Mouse (Mus musculus) fibroblast of lung, adult 2 months (primary cell): Measurements from ENCODE around the gene Tex2.
"Not testable (repeated sequence)": the region's sequence is repeated elsewhere in the genome, so short reads cannot be mapped to it uniquely, and the experiment has no call there.

Experiments used
- DNase-seq: peaks from one replicate; pipeline ENCODE4 v3.0.0-alpha.2; 2011; ENCODE audit warnings: low read depth

The Tex2 gene

DNA sequence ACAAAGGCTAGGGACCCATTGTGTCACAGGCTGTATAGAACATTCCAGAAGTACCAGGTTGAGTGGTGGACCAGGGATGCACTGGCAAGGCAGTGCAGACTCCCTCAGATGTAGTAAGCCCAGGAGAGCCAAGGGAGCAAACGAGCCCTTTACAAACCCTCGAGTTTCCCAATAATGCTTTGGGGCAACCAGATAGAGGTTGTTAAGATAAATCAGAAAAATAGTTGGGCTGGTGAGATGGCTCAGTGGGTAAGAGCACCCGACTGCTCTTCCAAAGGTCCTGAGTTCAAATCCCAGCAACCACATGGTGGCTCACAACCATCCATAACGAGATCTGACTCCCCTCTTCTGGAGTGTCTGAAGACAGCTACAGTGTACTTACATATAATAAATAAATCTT is 5.5 kb upstream of the Tex2 start:
- DNase-seq, result not testable (repeated sequence)

DNA sequence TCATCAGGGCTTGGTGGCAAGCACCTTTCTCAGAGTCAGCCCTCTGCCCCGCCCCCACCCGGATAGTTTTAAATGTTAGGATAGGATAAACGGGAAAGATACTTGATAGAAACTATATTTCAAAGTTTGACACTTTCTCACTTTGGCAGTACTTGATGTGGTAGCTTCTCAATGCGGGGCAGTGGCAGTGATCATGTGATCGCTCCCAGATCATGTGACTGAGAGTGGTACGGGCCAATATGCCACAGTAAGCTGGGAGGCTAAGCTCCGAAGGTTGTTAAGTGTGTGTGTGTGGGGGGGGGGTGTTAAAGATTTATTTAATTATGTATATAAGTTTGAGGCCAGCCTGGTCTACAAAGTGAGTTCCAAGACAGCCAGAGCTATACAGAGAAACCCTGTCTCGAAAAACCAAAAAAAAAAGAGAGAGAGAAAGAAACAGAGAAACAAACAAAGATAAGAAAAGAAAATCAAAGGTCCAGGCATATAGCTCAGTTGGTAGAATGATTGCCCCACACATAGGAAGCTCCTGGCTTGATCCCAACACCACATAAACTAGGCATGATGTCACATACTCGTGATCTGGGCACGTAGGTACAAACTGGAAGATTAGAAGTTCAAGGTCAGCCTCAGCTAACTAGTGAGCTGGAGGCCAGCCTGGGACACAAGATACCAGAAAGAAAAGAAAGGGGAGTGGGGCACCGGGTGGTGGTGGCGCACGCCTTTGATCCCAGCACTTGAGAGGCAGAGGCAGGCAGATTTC is 4.8 kb upstream of the Tex2 start:
- DNase-seq, result no peak

DNA sequence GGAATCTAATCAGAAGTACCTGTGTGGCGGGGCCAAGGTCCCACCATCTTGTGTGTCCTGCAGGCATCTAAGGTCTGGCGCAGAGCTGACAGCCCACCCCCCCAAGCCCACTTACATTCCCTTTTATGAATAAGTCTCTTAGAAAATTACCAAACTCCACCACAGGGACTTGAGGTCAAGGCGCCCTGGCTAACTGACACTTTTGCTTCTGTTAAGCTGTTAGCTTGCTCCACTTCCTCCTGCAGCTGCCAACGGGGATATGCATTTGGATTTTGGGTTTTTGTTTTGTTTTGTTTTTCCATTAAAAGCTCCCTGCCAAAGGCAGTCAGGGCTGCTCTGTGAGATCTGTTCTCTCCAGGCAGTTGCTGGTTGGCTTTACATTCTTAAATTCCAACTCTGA is 2.3 kb upstream of the Tex2 start:
- DNase-seq, result no peak

DNA sequence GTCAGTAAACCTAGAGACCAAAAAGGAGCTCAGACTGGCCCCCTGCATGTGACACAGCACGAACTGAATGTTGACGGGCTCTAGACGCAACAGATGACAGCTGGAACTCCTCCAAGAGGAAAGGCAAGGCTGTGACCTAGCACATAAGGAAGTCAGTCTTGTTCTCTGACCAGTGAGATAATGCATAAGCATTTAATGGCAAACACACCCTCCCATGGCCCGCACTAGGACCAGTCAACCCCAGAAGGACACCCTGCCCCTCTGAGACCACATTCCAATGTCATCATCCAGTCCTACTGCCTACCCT is 1.1 kb upstream of the Tex2 start:
- DNase-seq, result no peak

DNA sequence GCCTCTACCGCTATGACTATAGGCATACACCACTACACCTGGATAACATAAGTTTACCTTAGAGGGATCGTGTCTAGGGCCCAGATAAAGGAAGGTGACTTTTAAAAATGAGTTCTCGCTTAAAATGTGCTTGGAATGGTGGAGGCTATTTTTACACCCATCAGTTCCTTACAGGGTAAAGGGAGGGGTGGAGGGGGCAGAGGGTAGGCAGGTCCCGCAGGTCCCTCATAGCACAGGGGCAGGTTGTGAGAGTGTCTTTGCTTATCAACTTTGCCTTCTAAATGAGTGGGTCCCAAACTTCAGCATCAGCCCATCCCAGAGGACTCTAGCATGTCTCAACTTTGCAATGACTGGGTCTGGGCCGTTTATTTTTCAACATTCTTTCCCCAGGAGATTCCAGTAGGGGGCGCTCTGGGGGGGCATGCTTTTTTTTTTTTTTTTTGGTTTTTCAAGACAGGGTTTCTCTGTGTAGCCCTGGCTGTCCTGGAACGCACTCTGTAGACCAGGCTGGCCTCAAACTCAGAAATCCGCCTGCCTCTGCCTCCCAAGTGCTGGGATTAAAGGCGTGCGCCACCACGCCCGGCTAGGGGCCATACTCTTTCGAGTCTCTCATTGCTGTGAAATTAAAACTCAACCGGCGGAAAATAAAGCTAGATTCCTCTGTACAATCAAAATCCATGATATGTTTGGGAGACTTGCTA is 565 bp upstream of the Tex2 start:
- no peak for DNase-seq

DNA sequence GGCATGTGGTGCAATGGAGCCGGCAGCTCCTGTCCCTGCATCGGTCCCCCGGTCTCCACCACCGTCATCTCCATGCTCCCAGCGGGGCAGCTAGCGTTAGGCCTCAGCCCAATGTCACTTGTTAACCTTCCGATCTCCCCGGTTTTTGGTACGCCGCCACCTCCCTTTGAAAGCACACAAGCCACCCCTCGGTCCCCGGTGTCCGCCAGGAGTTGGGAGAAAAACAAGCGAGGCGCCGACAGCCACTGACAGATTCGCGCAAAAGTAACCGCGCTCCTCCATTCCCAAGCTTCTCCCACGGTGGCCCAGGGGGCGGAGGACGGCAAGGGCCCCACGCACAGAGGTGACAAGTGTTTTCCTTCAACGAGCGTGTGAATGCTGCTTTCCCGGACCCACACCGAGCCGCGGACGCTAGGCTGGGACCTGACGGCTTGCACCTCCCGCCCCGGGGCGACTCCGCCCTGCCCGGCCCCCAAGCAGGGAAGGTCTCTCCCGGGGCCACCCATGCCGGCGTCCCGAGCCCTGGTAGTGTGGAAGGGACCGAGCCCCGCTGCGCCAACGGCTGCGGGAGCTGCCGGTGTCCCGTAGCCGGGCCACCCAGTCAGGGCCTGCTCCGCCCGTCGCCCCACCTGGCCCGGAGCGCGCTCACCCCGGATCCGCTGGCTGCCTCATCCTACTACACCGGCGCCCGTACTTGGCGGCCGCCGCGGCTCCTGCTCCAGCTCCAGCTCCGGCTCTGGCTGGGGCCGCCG is 838 bp downstream of the Tex2 start:
- DNase-seq, result no peak

DNA sequence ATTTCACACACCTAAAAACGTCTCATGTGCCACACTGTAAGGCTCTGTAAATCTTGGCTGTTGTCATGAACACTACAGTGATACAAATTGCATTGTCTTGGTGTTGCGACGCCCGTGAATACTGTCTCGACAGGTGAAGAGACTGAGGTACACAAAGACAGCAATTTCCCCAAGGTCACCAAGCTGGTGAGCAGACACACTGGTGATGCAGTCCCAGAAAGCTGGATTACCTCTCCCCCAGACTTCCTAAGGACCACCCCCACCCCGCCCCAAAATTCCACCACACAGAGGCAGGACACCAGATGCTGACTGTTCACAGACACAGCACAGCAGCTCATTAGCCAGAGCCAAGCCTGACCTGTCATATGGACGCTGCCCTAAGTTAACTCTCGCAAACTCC is 3.5 kb downstream of the Tex2 start:
- no peak for DNase-seq

DNA sequence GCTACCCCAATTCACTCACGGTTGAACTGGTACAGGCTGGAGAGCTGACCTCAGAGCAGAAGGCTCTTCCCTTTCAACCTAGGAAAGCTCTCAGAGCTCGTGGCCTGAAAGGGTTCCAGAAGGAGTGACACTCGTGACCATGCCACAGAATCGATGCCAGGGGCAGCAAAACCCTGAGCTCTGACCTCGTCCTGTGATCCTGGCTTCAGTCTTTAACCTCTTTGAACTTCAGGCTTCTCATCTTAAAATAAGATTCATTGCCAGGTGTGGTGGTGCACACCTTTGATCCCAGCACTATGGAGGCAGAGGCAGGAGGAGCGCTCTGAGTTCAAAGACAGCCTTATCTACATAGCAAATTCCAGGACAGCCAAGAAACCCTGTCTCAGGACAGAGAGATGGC is 5.9 kb downstream of the Tex2 start:
- DNase-seq, result no peak

DNA sequence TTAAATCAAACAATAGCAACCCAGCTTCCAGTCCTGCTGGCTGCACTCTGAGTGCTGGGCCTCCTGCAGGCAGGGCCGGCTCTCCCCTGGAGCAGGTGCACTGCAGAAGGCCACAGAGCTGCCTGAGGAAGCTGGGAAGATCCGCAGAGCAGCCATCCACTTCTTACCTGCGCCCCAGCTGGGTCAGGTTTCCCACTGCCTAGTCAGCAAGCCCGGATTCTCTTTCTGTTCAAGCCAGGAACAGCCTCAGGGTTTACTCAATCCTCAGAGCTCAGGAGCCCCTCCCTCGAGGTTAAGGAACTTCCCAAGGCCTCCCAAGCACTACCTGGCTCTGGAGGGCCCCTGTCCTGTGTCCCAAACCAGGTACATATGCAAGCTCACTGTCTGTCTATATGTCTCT is 7.2 kb downstream of the Tex2 start:
- no peak for DNase-seq

DNA sequence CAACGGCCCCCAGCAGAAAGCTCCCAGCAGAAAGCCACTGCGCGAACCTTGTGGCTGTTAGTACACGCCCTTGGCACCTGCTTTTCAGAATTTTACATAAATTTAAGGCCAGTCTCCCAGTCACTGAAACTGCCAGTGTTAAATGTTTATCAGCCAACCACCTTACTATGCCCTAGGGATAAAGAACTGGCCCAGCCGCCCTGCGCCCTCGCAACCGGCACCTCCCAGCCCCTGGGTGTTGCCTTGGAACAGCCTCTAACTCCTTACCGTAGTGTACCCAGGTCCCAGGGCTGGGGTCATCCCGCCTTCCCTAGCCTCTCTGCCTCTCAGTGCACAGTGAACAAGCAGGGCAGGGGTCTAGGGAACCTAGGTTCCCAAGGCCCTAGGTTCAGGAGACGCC is 10.0 kb downstream of the Tex2 start:
- DNase-seq, result no peak

DNA sequence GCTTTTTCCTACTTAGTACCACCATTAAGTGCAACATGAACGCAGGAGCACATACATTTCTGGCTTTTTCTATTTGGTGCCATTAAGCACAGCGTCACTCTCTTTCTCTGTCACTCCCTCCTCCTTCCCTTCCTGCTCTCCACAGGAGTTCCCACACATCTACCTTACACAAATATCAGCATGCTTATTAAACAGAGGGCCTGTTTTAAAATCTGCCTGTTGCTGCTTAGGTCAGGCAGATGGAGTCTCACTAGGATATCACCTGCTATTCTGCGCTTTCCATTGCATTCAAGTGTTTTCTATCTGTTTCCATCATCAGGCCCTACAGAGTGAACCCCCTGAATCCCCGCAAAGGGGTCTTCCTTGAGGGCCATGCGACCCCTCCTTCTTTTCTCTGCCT is 13.1 kb downstream of the Tex2 start:
- DNase-seq, result no peak

DNA sequence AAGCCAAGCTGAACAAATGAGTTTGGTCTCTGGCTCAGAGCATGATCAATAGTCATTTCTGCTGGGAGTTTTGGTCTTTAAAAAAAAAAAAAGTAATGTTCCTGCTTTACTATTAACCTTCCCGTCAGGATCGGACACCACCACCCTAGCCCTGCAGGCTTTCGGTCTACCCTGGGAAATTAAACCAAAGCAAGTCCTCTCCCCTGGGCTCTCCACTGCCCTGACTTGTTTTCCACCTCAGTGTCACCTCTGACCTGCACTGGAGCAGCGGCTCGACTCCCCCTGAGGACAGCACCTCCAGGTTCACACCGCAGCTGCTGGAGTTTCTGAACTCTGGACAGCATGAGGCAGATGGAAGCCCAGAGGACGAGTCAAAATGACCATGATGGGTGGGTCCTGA is 13.9 kb downstream of the Tex2 start:
- DNase-seq, result no peak

DNA sequence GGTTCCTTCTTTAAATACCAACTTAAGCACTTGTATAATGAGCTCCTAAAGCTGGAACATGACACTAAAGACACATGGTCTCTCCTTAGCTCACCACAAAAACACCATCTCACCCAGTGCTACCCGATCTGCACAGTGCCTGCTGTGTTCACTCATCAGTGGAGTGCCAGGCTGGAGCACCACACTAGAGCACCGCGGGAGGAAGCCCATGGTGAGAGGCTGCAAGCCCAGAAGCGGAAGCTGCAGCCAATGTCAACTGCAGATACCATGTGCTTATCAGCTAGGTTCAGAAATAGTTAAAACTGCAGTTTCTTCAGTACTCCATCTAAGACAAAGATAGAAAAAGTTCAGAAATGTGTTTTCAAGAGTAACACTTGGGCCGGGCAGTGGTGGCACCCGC is 14.9 kb downstream of the Tex2 start:
- no peak for DNase-seq

DNA sequence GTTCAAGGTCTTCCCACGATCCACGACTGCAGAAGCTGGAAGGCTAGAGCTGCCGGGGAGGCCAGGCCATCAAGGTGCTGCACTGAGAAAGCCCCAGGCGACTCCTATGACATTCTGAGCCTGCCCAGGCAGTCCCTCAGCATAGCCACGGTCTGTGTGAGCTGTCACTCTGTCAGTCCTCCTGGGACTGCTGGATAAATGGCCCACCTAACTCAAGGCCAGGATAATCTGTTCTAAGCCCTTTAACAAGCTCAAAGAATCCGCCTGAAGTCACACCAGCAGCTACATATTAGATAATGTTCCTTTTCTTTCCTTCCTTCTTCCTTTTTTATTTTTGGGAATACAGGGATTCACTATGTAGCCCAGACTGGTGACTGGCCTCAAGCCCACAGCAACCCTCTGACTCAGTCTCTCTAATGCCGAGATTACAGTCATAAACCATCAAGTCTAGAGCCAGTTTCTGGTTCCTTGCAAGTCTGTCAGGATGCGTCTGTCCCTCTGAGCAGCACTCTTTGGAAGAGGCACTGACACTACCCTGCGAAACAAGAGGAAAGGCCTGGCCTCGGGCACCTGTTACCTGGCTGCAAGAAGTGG is 15.4 kb downstream of the Tex2 start:
- DNase-seq, result no peak

DNA sequence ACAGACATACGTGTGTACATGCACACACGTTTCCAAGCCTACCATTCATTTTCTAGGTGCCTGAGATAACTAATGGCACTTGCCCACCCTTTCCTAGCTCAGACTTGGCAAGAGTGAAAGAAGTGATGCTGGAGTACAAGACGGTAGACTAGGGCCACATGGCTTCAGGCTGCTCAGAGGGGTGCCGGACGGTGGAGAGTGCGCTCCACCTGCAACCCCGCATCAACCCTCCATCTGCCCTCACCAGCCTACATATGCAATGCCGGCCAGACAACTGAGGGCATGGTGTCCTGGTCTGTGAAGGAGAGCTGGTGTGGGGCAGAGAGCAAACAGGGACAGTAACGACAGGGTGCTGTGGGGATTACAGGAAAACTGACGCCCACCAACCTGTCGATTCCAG is 22.0 kb downstream of the Tex2 start:
- DNase-seq, result no peak

DNA sequence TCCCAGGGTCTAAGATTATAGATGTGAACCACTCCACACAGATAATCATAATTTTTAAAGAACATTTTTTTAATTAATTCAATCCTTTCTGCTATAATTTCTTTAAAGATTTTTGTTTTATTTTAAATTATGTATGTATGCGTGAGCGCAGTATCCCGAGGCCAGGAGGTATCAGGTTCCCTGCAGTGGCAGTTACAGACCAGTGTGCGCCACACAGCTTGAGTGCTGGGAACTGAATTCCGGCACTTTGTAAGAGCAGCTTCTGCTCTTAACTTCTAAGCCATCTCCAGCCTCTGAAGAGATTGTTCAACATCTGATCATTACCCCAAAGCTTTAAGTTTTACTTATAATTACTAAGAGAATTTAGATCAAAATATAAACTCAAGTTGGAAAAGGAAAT is 23.1 kb downstream of the Tex2 start:
- DNase-seq, result no peak

DNA sequence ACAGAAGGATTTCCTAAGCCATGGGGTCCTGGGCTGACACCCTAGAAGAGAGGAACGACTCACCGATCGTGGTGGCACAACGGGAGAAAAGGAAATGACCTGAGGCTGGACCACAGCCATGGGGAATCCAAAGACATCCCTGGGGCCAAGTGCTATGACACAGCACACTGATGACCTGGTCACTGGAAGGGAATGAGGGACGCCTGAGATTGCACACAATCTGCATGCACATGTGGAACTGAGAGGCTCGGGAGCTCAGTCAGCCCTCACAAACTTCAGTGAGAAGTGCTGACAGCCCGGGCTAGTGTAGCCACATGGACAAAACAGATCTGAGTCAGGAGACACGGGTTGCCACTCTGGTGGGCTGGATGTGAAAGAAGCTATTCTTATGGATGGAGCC is 24.4 kb downstream of the Tex2 start:
- DNase-seq, result peak; percentile 83

DNA sequence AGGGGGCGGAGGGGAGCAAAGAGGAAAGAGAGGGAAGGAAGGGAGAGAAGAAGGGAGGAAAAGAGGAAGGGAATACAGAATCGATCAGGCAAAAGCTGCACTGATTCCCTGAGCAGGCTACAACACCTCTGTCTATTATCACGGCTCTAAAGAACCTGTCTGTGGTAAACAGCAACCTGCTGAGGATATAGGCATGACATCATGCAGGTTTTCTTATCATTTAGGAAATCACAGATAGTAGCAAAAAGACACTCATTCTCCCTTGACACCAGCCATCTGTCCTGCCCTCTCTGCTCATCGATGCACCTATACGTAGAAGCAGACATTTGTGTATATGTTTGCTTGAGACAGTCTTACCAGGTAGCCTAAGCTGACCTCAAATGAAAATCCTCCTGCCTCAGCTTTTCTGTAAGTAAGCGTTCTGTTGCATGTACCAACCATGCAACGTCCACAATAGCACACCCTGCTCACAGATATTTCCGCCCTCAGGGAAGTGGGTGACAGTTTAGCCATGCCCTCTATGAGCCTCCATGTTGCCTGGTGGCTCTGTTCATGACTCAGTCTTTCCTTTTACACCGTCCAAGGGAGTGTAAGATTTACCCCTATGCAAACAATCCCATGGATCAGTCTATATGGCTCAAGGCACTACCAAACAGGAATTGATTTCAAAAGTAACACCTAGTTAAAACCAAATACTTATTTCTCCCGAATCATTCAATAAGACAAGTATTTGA is 25.3 kb downstream of the Tex2 start:
- DNase-seq, result no peak

DNA sequence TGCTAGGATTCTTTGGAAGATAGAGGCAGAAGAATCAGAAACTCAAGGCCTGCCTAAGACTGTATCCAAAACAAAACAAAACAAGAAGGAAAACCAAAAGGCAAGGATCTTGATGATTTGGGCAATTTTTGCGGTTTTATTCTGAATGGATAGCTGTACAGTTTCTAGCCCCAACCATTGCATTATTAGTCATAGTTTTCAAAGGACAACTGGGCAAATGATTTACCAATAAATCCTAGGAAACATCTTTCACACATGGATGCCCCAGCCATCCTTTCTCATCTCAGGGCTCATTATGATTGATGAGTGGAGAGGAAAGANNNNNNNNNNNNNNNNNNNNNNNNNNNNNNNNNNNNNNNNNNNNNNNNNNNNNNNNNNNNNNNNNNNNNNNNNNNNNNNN is 29.4 kb downstream of the Tex2 start:
- no peak for DNase-seq

DNA sequence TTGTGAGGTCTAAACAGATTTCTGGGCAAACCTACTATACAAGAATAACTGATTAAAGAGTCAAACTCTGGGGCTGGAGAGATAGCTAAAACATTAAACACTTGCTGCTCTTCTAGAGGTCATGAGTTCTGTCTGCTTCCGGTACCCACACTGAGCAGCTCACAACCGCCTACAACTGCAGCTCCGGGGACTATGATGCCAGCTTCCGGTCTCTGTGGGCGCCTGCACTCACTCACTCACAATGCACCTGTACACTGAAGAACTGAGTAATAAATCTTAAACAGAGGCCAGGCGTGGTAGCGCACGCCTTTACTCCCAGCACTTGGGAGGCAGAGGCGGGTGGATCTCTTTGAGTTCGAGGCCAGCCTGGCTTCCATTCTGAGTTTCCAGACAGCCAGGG is 31.9 kb downstream of the Tex2 start:
- DNase-seq, result no peak

DNA sequence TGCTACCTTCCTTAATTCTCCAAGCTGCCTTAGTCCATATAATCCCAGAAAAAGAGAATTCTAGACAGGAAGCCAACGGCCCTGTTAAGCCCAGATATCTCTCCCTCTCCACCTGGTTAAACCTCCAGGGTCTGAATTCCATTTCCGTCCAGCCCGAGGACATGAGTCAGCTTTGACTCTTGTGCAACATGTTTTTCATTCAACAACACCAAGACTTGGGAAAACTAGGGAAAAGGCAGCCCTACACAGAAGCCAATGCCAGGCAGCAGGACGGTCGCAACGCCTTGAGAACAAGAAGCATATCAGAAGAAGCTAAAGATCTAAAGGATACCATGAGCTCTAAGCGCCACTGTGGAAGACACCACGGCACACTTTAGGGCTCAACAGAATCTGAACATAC is 32.8 kb downstream of the Tex2 start:
- peak; percentile 72 for DNase-seq

DNA sequence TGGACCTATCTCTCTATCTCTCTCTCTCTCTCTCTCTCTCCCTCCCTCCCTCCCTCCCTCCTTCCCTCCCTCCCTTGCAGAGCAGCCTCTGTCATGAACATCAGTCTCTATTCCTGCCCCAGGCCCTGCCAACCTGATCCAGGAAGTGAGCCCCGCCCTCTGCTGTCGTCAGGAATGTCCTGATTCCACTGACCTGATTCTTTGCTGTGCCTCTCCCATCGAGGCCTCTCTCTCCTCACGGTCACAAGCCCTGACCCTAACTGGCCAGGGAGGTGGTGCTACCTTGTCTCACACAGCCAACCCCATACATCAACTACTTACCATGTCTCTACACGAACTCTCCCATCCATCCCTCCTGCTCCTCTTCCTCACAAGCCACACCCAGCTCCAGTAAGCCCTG is 33.3 kb downstream of the Tex2 start:
- no peak for DNase-seq
